Mouse (Mus musculus) neural tube, embryonic 14.5 days (tissue): ENCODE results near the gene Nr1i3. TPM values are rescaled to one million over a fixed set of nuclear protein-coding genes. Genes with fewer than 3 reads are reported as not detected.
A peak's percentile ranks its signal among the peaks of the same experiment; 100 is the strongest.

ENCODE experiments used
- ATAC-seq: fragments of 200-750 bp; cut with Nextera tagmentation; 2 replicates; pipeline ENCODE4 v1.8.0; 2017; ENCODE audit warnings: low read depth, mild to moderate bottlenecking, moderate TSS enrichment, moderate library complexity
- H3K27ac ChIP-seq: fragments of 300-500 bp; sonication (generic); 2 replicates; pipeline ENCODE4 v1.5.1; 2014; ENCODE audit warnings: low read depth, mild to moderate bottlenecking, control low read depth, low read length, moderate library complexity, mixed read lengths
- H3K27me3 ChIP-seq: fragments of 300-500 bp; sonication (generic); 2 replicates; pipeline ENCODE4 v1.6.1; 2014; ENCODE audit warnings: low read length; ENCODE audit not compliant: control insufficient read depth, insufficient read depth
- H3K36me3 ChIP-seq: fragments of 300-500 bp; sonication (generic); 2 replicates; pipeline ENCODE4 v1.6.1; 2014; ENCODE audit warnings: low read length, mixed read lengths; ENCODE audit not compliant: control insufficient read depth, insufficient read depth
- H3K4me1 ChIP-seq: fragments of 300-500 bp; sonication (generic); 2 replicates; pipeline ENCODE4 v1.6.1; 2014; ENCODE audit warnings: low read length; ENCODE audit not compliant: control insufficient read depth, insufficient read depth
- H3K4me2 ChIP-seq: fragments of 300-500 bp; sonication (generic); 2 replicates; pipeline ENCODE4 v1.6.1; 2014; ENCODE audit warnings: mild to moderate bottlenecking, low read depth, low read length, control low read depth
- H3K4me3 ChIP-seq: fragments of 300-500 bp; sonication (generic); 2 replicates; pipeline ENCODE4 v1.5.1; 2014; ENCODE audit warnings: low read depth, low read length, control low read depth, mixed read lengths
- H3K9ac ChIP-seq: fragments of 300-500 bp; sonication (generic); replicated peaks from 2 replicates; pipeline ENCODE4 v1.6.1; 2014; ENCODE audit warnings: low read depth, mild to moderate bottlenecking, control low read depth, low read length, mixed read lengths
- H3K9me3 ChIP-seq: fragments of 300-500 bp; sonication (generic); 2 replicates; pipeline ENCODE4 v1.6.1; 2016; ENCODE audit warnings: low read length; ENCODE audit not compliant: control insufficient read depth
- WGBS: fragments of 180-500 bp; shearing (Covaris S2); extraction: QIAGEN DNeasy Blood & Tissue Kit; methylation state at CpG from one replicate; pipeline ENCODE4 v1.1.7; 2014; 5-methylcytosine and 5-hydroxymethylcytosine counted together
- polyA plus RNA-seq: library from polyadenylated mRNA; unstranded; fragments of >200 nt; fragmentation: Nextera tagmentation; extraction: Ambion mirVana; gene quantifications from 2 replicates; pipeline ENCODE4 v1.2.1, GENCODE M21; 2014

The Nr1i3 gene
- polyA plus RNA-seq, 1 experiment from 2014 or later = 0.20 TPM

- Histone ChIP-seq H3K4me2 (peak overlapping the region; percentile 42), H3K9me3 (no peaks in the 10 kb centered on the region), H3K36me3 (no peaks in the 10 kb centered on the region), H3K4me3 (no peak overlapping the region), H3K27ac (peak overlapping the region; percentile 76), H3K9ac (no peak overlapping the region), H3K27me3 (no peaks in the 10 kb centered on the region), H3K4me1 (peaks cover 10% of the 10 kb centered on the region; the same call in 1 of the 2 replicates)
- peak; percentile 94 for ATAC-seq
- WGBS = 0% methylated on average over 2 of the region's 2 CpGs
Observed at GRCm38 (mm10) chr1:171263185-171263611, 49.4 kb downstream of the Nr1i3 start.

DNA sequence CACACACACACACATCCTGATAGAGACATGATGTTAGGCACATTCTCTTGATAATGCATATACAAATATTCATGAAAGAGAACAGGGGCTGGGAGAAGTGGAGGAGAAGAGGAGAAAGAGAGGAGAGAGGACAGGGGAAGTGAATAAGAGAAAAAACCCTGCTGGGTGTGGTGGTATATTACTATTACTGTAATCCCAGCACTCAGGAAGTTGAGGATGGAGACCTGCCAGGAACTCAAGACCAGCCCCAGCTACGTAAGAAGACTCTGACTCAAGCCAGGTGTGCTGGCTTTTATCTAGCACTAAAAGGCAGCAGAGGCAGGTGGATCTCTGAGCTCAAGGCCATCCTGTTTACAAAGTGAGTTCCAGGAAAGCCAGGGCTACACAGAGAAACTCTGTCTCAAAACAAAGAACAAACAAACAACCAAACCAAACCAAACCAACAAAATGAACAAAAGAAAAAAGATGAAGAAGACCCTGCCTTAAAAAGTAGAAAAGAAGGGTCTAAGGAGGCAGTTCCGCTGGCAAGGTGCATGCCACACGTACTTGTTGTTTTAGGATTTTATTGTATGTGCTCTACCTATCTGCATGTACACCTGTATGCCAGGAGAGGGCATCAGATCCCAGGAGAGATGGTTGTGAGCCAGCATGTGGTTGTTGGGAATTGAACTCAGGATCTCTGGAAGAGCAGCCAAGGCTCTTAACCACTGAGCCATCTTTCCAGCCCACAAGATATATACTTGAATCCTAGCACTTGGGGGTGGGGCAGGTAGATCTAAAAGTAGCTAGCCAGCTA is 50.1 kb downstream of the Nr1i3 start:
- Histone ChIP-seq H3K27ac (peak overlapping the region; percentile 72), H3K4me1 (peaks cover 10% of the 10 kb centered on the region; the same call in 1 of the 2 replicates), H3K27me3 (no peaks in the 10 kb centered on the region), H3K4me2 (peak overlapping the region; percentile 42), H3K9ac (no peak overlapping the region), H3K4me3 (no peak overlapping the region), H3K36me3 (no peaks in the 10 kb centered on the region), H3K9me3 (no peaks in the 10 kb centered on the region)
- no peak for ATAC-seq
- WGBS = 80% methylated on average over 3 of the region's 3 CpGs

DNA sequence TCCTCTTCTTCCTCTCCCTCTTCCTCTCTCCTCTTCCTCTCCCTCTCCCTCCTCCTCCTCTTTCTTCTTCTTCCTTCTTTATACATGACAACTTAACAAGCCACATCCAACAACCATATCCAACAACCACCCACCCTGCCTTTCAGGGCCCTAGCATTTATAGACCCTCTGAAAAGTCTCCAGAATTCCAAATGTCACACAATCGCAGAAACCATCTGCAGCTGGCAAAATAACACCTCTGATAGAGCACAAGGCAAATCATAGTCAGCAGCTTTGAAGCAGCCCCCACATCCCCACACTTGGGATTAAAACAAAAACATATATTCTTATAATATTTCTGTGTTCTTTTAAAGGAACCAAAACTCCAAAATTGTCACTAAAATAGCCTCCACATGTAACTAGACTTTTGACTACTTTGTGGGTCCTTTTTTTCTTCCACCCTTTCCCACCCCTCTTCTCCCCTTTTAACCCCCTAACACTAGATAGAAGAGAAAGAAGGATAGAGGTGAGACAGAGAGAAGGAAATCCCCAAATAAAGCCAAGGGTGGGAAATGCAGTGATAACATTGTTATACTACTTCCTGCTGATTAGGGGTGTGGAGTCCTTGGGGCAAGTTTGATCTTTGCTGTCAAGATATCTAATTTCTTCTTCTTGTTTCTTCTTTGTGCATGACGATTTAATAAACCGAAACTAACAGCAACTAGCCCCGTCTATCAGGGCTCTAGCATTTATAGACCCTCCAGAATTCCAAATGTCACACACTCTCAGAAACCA is 52.4 kb downstream of the Nr1i3 start:
- no peak overlapping the region for H3K4me2 ChIP-seq
- WGBS = 86% methylated on average over 4 of the region's 4 CpGs
- H3K36me3 ChIP-seq = no peaks in the 10 kb centered on the region
- no peak overlapping the region for H3K9ac ChIP-seq
- peaks cover 16% of the 10 kb centered on the region for H3K4me1 ChIP-seq
- no peak overlapping the region for H3K27ac ChIP-seq
- H3K4me3 ChIP-seq = no peak overlapping the region
- H3K27me3 ChIP-seq = no peaks in the 10 kb centered on the region
- H3K9me3 ChIP-seq = no peaks in the 10 kb centered on the region
- ATAC-seq = no peak

GRCm38 (mm10) chr1:171268341-171268740 is 54.6 kb downstream of the Nr1i3 start:
- WGBS = 65% methylated on average over 1 of the region's 1 CpGs
- 0 out of 2 replicates have a peak, but pooled peaks cover 9% of the 10 kb centered on the region for H3K36me3 ChIP-seq
- no peak overlapping the region for H3K4me3 ChIP-seq
- H3K9ac ChIP-seq = no peak overlapping the region
- H3K4me1 ChIP-seq = peaks cover 15% of the 10 kb centered on the region
- H3K9me3 ChIP-seq = no peaks in the 10 kb centered on the region
- ATAC-seq = no peak
- no peak overlapping the region for H3K4me2 ChIP-seq
- H3K27me3 ChIP-seq = no peaks in the 10 kb centered on the region
- H3K27ac ChIP-seq = no peak overlapping the region

DNA sequence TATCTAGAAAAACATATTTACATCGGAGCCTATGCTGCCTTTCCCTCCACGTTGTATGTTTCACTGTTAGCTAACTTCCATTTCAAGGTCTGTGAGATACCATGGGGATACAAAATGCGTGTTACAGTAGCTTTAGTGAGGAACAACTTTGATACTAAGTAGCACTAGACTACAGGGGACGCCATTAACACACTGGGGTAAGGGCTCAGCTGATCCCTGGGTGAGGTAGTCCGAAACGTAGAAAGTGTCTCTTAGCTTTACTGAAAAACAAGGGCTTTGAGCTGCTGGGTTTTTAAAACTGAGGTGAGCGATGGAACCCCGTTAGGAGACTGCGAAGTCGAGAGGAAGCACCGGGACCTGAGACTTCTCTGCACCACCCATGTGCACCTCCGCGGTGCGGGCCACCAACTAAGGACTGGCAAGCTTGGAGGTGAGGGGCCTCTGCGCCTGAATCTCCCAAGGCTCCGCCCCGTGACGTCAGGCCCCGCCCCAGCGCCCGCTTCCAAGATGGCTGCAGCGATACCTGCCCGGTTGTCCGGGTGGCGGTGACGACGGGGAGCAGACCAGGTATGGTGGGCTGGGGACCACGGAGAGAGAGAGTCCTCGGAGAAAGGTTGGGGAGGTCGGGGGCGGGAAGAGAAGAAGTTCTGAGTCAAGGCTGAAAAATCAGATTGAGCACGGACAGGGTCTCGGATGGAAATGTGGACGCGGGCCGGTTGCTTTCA is 56.2 kb downstream of the Nr1i3 start, which contains the start of gene B4galt3:
Gene B4galt3, plus strand, starts transcription at position 481 of the 725 bp plus-strand sequence.
- H3K4me1 ChIP-seq = peaks cover 13% of the 10 kb centered on the region
- ATAC-seq = peak; percentile 95
- WGBS = 3% methylated on average over 36 of the region's 36 CpGs

More for the DNA sequence above, 56.2 kb downstream of the Nr1i3 start, which contains the start of gene B4galt3:
- H3K27ac ChIP-seq = 0 out of 2 replicates have a peak within 1 kb of the TSS, but pooled peaks have one; percentile 36
- peak within 1 kb of the TSS; percentile 66 for H3K4me3 ChIP-seq
- H3K9ac ChIP-seq = peak within 1 kb of the TSS; percentile 78
- H3K9me3 ChIP-seq = no peaks in the 10 kb centered on the region
- H3K36me3 ChIP-seq = peaks cover 12% of the 10 kb centered on the region; the same call in 1 of the 2 replicates
- H3K4me2 ChIP-seq = peak within 1 kb of the TSS; percentile 94
- H3K27me3 ChIP-seq = no peaks in the 10 kb centered on the region

Other genes starting within 250 kb of the Nr1i3 start
- gene Fcgr2b, start 237.4 kb upstream of the Nr1i3 start, polyA plus RNA-seq = 0.20 and 0.75 TPM in 2 replicates
- 0.49 TPM in 1 of 2 replicates, not detected in the other for gene Fcgr4, start 195.1 kb upstream of the Nr1i3 start, polyA plus RNA-seq
- 5.5 and 8.8 TPM in 2 replicates for gene Fcgr3, start 149.0 kb upstream of the Nr1i3 start, polyA plus RNA-seq
- 2.4 and 5.0 TPM in 2 replicates for gene Cfap126, start 100.1 kb upstream of the Nr1i3 start, polyA plus RNA-seq
- 297 and 334 TPM in 2 replicates for gene Sdhc, start 63.4 kb upstream of the Nr1i3 start, polyA plus RNA-seq
- gene Mpz, start 63.3 kb upstream of the Nr1i3 start, polyA plus RNA-seq = 11.8 TPM in 1 of 2 replicates, not detected in the other
- 31.8 and 41.6 TPM in 2 replicates for gene Pcp4l1, start 17.7 kb upstream of the Nr1i3 start, polyA plus RNA-seq
- 41.5 and 45.5 TPM in 2 replicates for gene Tomm40l, start 8.5 kb downstream of the Nr1i3 start, polyA plus RNA-seq
- 7.9 and 8.2 TPM in 2 replicates for gene Apoa2, start 11.1 kb downstream of the Nr1i3 start, polyA plus RNA-seq
- 10.2 and 33.2 TPM in 2 replicates for gene Fcer1g, start 20.4 kb downstream of the Nr1i3 start, polyA plus RNA-seq
- gene Adamts4, start 36.5 kb downstream of the Nr1i3 start, polyA plus RNA-seq = 1.3 and 2.6 TPM in 2 replicates
- 234 and 253 TPM in 2 replicates for gene Ndufs2, start 37.4 kb downstream of the Nr1i3 start, polyA plus RNA-seq
- gene B4galt3, start 56.4 kb downstream of the Nr1i3 start, polyA plus RNA-seq = 96.5 and 98.1 TPM in 2 replicates
- gene Ppox, start 67.2 kb downstream of the Nr1i3 start, polyA plus RNA-seq = 49.2 and 51.2 TPM in 2 replicates
- 76.8 and 87.9 TPM in 2 replicates for gene Usp21, start 74.0 kb downstream of the Nr1i3 start, polyA plus RNA-seq
- 116 and 124 TPM in 2 replicates for gene Ufc1, start 81.1 kb downstream of the Nr1i3 start, polyA plus RNA-seq
- gene Dedd, start 115.2 kb downstream of the Nr1i3 start, polyA plus RNA-seq = 48.0 and 49.7 TPM in 2 replicates
- 40.2 and 43.5 TPM in 2 replicates for gene Nit1, start 131.7 kb downstream of the Nr1i3 start, polyA plus RNA-seq
- gene Pfdn2, start 131.7 kb downstream of the Nr1i3 start, polyA plus RNA-seq = 58.1 and 67.6 TPM in 2 replicates
- gene Klhdc9, start 146.8 kb downstream of the Nr1i3 start, polyA plus RNA-seq = 3.2 and 5.3 TPM in 2 replicates
- gene Nectin4, start 156.1 kb downstream of the Nr1i3 start, polyA plus RNA-seq = 2.2 and 2.8 TPM in 2 replicates
- 0.25 and 0.61 TPM in 2 replicates for gene Arhgap30, start 175.0 kb downstream of the Nr1i3 start, polyA plus RNA-seq
- gene Usf1, start 197.3 kb downstream of the Nr1i3 start, polyA plus RNA-seq = 164 and 191 TPM in 2 replicates
- 2.9 and 3.8 TPM in 2 replicates for gene Tstd1, start 204.9 kb downstream of the Nr1i3 start, polyA plus RNA-seq
- 8.0 and 13.5 TPM in 2 replicates for gene F11r, start 223.6 kb downstream of the Nr1i3 start, polyA plus RNA-seq